Mouse (Mus musculus) MEL (cell line): ENCODE measurements around the gene Mef2d. TPM values are rescaled to one million over a fixed set of nuclear protein-coding genes. Genes with fewer than 3 reads are reported as not detected.

Experiments used
- DNase-seq: peaks from one replicate; pipeline ENCODE4 v3.0.0; 2011; ENCODE audit warnings: low read depth, low spot score
- H3K27ac ChIP-seq: 2 replicates; pipeline ENCODE4 v1.5.1; 2012; ENCODE audit warnings: low read depth, mild to moderate bottlenecking, control low read depth, low read length, moderate library complexity; ENCODE audit not compliant: control insufficient read depth
- H3K27me3 ChIP-seq, 2 experiments: fragments of 150-350 bp in 1 of 2; sonication (generic) in 1 of 2; 2 replicates each; pipeline ENCODE4 v1.6.1; 2012; ENCODE audit warnings: low read length in 2 of 2, mild to moderate bottlenecking in 2 of 2, improper control_type of control experiment in 1 of 2, moderate library complexity in 1 of 2; ENCODE audit not compliant: insufficient read depth in 2 of 2, control insufficient read depth in 1 of 2
- H3K36me3 ChIP-seq, 2 experiments: 2 replicates each; pipeline ENCODE4 v1.6.1; 2012 to 2014; ENCODE audit warnings: low read length in 2 of 2, improper control_type of control experiment in 1 of 2, inconsistent platforms in 1 of 2, mild to moderate bottlenecking in 1 of 2; ENCODE audit not compliant: insufficient read depth in 2 of 2, control insufficient read depth in 1 of 2
- H3K4me1 ChIP-seq, 2 experiments: fragments of 150-350 bp in 1 of 2; sonication (generic) in 1 of 2; 2 replicates each; pipeline ENCODE4 v1.6.1; 2012; ENCODE audit warnings: low read length in 2 of 2, improper control_type of control experiment in 1 of 2, mild to moderate bottlenecking in 1 of 2; ENCODE audit not compliant: insufficient read depth in 2 of 2, control insufficient read depth in 1 of 2
- H3K4me3 ChIP-seq, 2 experiments: fragments of 150-350 bp in 1 of 2; sonication (generic) in 1 of 2; 2 replicates each; pipeline ENCODE4 v1.5.1; 2012; ENCODE audit warnings: low read depth in 2 of 2, low read length in 2 of 2, mild to moderate bottlenecking in 2 of 2, moderate library complexity in 2 of 2, control low read depth in 1 of 2, improper control_type of control experiment in 1 of 2; ENCODE audit not compliant: control insufficient read depth in 1 of 2, insufficient read depth in 1 of 2
- H3K79me2 ChIP-seq: 2 replicates; pipeline ENCODE4 v1.6.1; 2012; ENCODE audit warnings: mild to moderate bottlenecking, low read length, moderate library complexity; ENCODE audit not compliant: control insufficient read depth, poor library complexity, insufficient read depth
- H3K9ac ChIP-seq: 2 replicates; pipeline ENCODE4 v1.6.1; 2012; ENCODE audit warnings: low read depth, mild to moderate bottlenecking, control low read depth, low read length, moderate library complexity; ENCODE audit not compliant: control insufficient read depth, poor library complexity, severe bottlenecking
- H3K9me3 ChIP-seq: fragments of 150-350 bp; sonication (generic); replicated peaks from 2 replicates; pipeline ENCODE4 v1.6.1; 2012; ENCODE audit warnings: mild to moderate bottlenecking, low read length, improper control_type of control experiment, moderate library complexity; ENCODE audit not compliant: insufficient read depth
- CHD1 ChIP-seq: IDR thresholded peaks from 2 replicates; pipeline ENCODE4 v1.6.1; 2012; ENCODE audit warnings: low read depth, mild to moderate bottlenecking, inconsistent platforms, low read length, improper control_type of control experiment
- CHD2 ChIP-seq: IDR thresholded peaks from 2 replicates; pipeline ENCODE4 v1.6.1; 2011; ENCODE audit warnings: low read length, improper control_type of control experiment
- GABPA ChIP-seq: IDR thresholded peaks from 2 replicates; pipeline ENCODE4 v1.6.1; 2012; ENCODE audit warnings: low read depth, mild to moderate bottlenecking, inconsistent platforms, low read length, improper control_type of control experiment, moderate library complexity
- GATA1 ChIP-seq: IDR thresholded peaks from 2 replicates; pipeline ENCODE4 v1.6.1; 2011; ENCODE audit warnings: low read depth, low read length, improper control_type of control experiment
- KAT2A ChIP-seq: conservative IDR thresholded peaks from 2 replicates; pipeline ENCODE4 v1.6.1; 2012; ENCODE audit warnings: low read depth, low read length, improper control_type of control experiment, inconsistent platforms
- MAFK ChIP-seq: IDR thresholded peaks from 2 replicates; pipeline ENCODE4 v1.6.1; 2011; ENCODE audit warnings: low read depth, mild to moderate bottlenecking, low read length, improper control_type of control experiment, borderline replicate concordance
- MAZ ChIP-seq: IDR thresholded peaks from 2 replicates; pipeline ENCODE4 v1.6.1; 2012; ENCODE audit warnings: low read depth, mild to moderate bottlenecking, inconsistent platforms, low read length, improper control_type of control experiment
- MYB ChIP-seq: IDR thresholded peaks from 2 replicates; pipeline ENCODE4 v1.6.1; 2011; ENCODE audit warnings: mild to moderate bottlenecking, low read depth, low read length, improper control_type of control experiment
- MYC ChIP-seq: IDR thresholded peaks from 2 replicates; pipeline ENCODE4 v1.6.1; 2011; ENCODE audit warnings: low read depth, mild to moderate bottlenecking, low read length, improper control_type of control experiment, moderate library complexity
- NRF1 ChIP-seq: IDR thresholded peaks from 2 replicates; pipeline ENCODE4 v1.6.1; 2014; ENCODE audit warnings: low read depth, mild to moderate bottlenecking, inconsistent platforms, low read length, improper control_type of control experiment, moderate library complexity; ENCODE audit not compliant: poor library complexity, insufficient read depth, severe bottlenecking
- POLR2A ChIP-seq, 2 experiments: IDR thresholded peaks; 2 replicates each; pipeline ENCODE4 v1.6.1; 2011 to 2012; ENCODE audit warnings: low read length in 2 of 2, mild to moderate bottlenecking in 2 of 2, control low read depth in 1 of 2, improper control_type of control experiment in 1 of 2, low read depth in 1 of 2, moderate library complexity in 1 of 2; ENCODE audit not compliant: control insufficient read depth in 1 of 2, insufficient read depth in 1 of 2, poor library complexity in 1 of 2
- TAL1 ChIP-seq: IDR thresholded peaks from 2 replicates; pipeline ENCODE4 v1.6.1; 2012; ENCODE audit warnings: mild to moderate bottlenecking, inconsistent platforms, low read length, moderate library complexity, mixed read lengths
- TCF12 ChIP-seq: IDR thresholded peaks from 2 replicates; pipeline ENCODE4 v1.6.1; 2014; ENCODE audit warnings: low read depth, mild to moderate bottlenecking, inconsistent platforms, low read length, improper control_type of control experiment, moderate library complexity
- UBTF ChIP-seq: IDR thresholded peaks from 2 replicates; pipeline ENCODE4 v1.6.1; 2012; ENCODE audit warnings: low read depth, mild to moderate bottlenecking, inconsistent platforms, low read length, improper control_type of control experiment, moderate library complexity, borderline replicate concordance; ENCODE audit not compliant: insufficient read depth
- USF1 ChIP-seq: IDR thresholded peaks from 2 replicates; pipeline ENCODE4 v1.6.1; 2014; ENCODE audit warnings: low read depth, mild to moderate bottlenecking, inconsistent platforms, low read length, improper control_type of control experiment, moderate library complexity
- ZC3H11A ChIP-seq: IDR thresholded peaks from 2 replicates; pipeline ENCODE4 v1.6.1; 2012; ENCODE audit warnings: low read depth, mild to moderate bottlenecking, inconsistent platforms, low read length, improper control_type of control experiment
- ZKSCAN1 ChIP-seq: IDR thresholded peaks from 2 replicates; pipeline ENCODE4 v1.6.1; 2012; ENCODE audit warnings: low read depth, mild to moderate bottlenecking, inconsistent platforms, low read length, improper control_type of control experiment, moderate library complexity
- ZMIZ1 ChIP-seq: IDR thresholded peaks from 2 replicates; pipeline ENCODE4 v1.6.1; 2012; ENCODE audit warnings: low read depth, mild to moderate bottlenecking, inconsistent platforms, low read length, improper control_type of control experiment, moderate library complexity
- ZNF384 ChIP-seq: IDR thresholded peaks from 2 replicates; pipeline ENCODE4 v1.6.1; 2012; ENCODE audit warnings: low read depth, mild to moderate bottlenecking, inconsistent platforms, low read length, improper control_type of control experiment
- polyA plus RNA-seq, 2 experiments: library from polyadenylated mRNA; stranded (reverse) in 1 of 2; unstranded in 1 of 2; fragments of >175 nt in 1 of 2; fragments of >200 nt in 1 of 2; gene quantifications; 2 replicates each; pipeline versions ENCODE4 v1.2.1 to v1.2.4; 2012; ENCODE audit warnings: low replicate concordance in 2 of 2, low read depth in 1 of 2; ENCODE audit not compliant: insufficient read length in 2 of 2, insufficient read depth in 1 of 2, missing spikeins in 1 of 2
- total RNA-seq: library from RNA; depleted of rRNA; stranded (reverse); fragments of 300-350 nt; gene quantifications from 2 replicates; pipeline ENCODE4 v1.2.3, GENCODE M21; 2012

Gene Mef2d
- total and polyA plus RNA-seq, 3 experiments: 16.9 to 117 (median 71.4) TPM

DNA sequence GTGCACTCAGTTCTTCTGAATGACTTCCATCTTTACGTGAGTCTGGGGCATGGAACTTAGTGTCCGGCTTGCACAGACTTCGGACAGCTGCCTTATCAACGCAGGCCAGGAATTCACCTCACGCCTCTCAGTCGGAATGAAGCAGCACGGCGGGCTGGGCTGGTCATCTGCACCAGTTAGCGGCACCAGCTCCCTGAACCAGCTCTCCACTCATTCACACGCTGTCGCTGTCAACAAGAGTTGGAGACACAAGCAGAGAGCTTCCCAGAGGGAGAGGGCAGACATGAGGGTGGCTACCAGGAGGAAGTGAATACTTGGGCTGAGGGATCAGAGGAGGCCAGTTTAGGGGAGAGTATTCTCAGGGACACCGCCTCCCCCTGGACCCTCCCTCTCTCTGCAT, 27.8 kb upstream of the Mef2d start:
- Histone ChIP-seq H3K4me1 (no peaks in the 10 kb centered on the region), H3K36me3 (peaks cover 0 to 3% of the 10 kb centered on the region in 2 experiments; a peak in 2 of 4 replicates), H3K4me3 (no peak overlapping the region), H3K9me3 (no peaks in the 10 kb centered on the region), H3K9ac (no peak overlapping the region)
- DNase-seq: no peak
- TF ChIP-seq ZKSCAN1 (no peak), ZC3H11A (no peak), GABPA (no peak), ZNF384 (no peak), CHD1 (no peak), TCF12 (no peak), KAT2A (no peak)
- TF ChIP-seq, all 39 proteins: peak for 0
- H3K27ac ChIP-seq: no peak overlapping the region
- H3K79me2 ChIP-seq: no peaks in the 10 kb centered on the region
- no peaks in the 10 kb centered on the region for H3K27me3 ChIP-seq

DNA sequence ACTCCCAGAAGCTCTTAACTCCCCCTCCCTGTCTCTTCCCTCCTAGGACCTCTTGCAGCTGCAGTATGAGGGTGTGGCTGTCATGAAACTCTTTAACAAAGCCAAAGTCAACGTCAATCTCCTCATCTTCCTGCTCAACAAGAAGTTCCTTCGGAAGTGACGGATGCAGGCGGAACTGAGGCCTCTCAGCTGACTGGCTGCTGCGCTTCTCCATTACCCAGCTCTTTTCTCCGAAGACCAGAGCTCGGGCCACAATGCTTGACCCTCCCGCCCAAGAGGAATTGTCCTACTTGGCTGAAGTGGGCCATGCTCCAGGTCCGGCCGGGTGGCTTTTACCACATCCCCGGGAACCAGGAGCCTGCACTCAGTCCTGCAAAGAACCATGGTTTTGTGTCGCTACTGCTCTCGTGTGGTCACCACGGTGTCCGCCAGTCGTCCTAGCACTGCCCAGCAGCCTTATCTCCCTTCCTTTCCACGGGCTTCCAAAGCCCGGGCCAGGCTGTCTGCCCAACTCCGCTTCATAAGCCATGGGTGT, 22.0 kb upstream of the Mef2d start:
- no peak for DNase-seq
- H3K4me1 ChIP-seq: no peaks in the 10 kb centered on the region
- no peak overlapping the region for H3K4me3 ChIP-seq
- no peak overlapping the region for H3K27ac ChIP-seq
- TF ChIP-seq NRF1 (no peak), USF1 (no peak), CHD2 (no peak), ZMIZ1 (no peak), MAFK (no peak), UBTF (no peak), MYB (no peak), POLR2A (IDR thresholded peaks at IDR 0.05; ENCODE audit: control insufficient read depth in 1 of 2, insufficient read depth in 1 of 2, low read depth in 1 of 2, low read length in 2 of 2, poor library complexity in 1 of 2) (no peak), MAZ (no peak), CHD1 (no peak), MYC (no peak), GATA1 (no peak), KAT2A (no peak), TAL1 (no peak)
- H3K9ac ChIP-seq: no peak overlapping the region
- H3K9me3 ChIP-seq: no peaks in the 10 kb centered on the region
- peaks cover 0 to 1% of the 10 kb centered on the region in 2 experiments; a peak in 2 of 4 replicates for H3K36me3 ChIP-seq
- no peaks in the 10 kb centered on the region; a peak in 1 of 4 replicates for H3K27me3 ChIP-seq
- no peaks in the 10 kb centered on the region for H3K79me2 ChIP-seq
